Mouse (Mus musculus): Measurements from ENCODE around the gene D130043K22Rik. TPM values are rescaled to one million over a fixed set of nuclear protein-coding genes. Genes with fewer than 3 reads are reported as not detected.

Gene D130043K22Rik
- polyA plus RNA-seq (2012), result not detected in 2 replicates

DNA sequence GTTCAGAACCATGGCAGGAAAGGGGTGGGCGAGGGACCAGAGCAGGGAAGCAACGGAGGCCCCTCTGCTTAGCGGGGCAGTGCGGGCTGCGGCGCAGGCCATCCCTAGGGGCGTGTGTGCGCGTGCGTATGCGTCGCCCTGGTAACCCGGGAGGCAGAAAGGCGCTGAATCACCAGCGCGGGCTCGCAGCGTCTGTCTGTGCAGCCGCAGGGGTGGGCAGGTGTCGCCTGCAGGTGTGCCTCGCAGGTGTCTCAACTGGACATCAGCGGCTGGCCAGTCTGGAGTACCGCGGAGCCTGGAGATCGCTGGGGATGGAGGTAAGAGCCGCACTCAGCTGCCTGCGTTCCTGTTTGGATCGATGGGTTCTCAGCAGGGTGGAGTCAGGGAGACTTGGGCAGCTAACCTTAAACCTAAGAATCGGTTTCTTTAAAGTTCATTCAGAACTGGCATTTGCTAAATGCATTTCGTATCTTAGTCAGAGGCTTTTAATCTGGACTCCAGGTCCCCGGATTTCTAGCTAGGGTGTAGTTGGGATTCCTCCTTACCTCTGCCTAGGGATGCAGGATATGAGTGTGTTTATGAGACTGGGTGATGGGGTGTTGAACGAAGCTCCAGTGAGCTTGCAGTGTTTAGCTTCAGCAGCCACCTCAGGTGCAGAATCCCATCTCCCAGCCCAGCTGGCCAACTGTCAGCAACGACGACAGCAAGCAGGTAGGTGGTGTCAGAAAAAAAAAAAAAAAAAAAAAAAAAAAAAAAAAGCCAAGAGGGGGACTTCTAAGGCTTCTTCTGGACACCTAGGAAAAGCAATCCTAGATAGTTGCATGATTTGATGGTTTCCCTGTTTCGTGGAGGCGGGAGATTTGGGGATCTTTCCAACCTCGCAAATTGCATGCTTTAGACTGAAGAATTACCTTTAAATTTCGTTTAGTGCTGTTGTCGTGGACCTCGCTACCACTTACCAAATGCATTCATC, at the start of gene D130043K22Rik:
Gene D130043K22Rik (plus strand): TSS at position 153 of the 973 bp plus-strand sequence.
- TF ChIP-seq GATA1 (IDR thresholded peaks at IDR 0.05; ENCODE audit: low read length), result no peak
- TF ChIP-seq TAL1 (IDR thresholded peaks at IDR 0.05; ENCODE audit: low read length), result no peak
- H3K4me1 ChIP-seq (ENCODE audit: control insufficient read depth), result peaks cover 9% of the 10 kb centered on the region
- H3K36me3 ChIP-seq (ENCODE audit: control insufficient read depth), result peaks cover 25% of the 10 kb centered on the region
- H3K9me3 ChIP-seq (ENCODE audit: control insufficient read depth, low read length), result no peaks in the 10 kb centered on the region
- H3K4me3 ChIP-seq (replicated peaks), result peak within 1 kb of the TSS; percentile 39
- peaks cover 8% of the 10 kb centered on the region for H3K27me3 ChIP-seq (ENCODE audit: control insufficient read depth)

DNA sequence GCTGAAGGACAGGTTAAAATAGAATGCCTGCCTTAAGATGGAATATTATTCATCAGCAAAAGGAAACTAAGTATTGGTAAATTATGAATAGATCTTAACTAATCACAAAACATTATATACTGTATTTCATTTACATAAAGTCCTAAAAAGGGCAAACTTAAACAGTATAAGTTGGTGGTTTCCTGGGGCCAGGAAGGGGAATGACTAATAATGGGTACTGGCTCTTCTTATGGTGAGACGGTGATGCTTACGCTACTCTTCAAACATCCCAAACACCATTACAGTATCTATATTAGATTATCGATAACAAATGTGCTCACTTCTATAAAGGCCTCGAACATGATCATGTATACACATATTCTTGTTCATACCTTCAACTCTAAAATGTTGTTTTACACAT, 46.2 kb upstream of the D130043K22Rik start:
- peaks cover 12% of the 10 kb centered on the region for H3K4me1 ChIP-seq (ENCODE audit: control insufficient read depth)
- no peak overlapping the region for H3K4me3 ChIP-seq (replicated peaks)
- peaks cover 10% of the 10 kb centered on the region for H3K36me3 ChIP-seq (ENCODE audit: control insufficient read depth)
- no peaks in the 10 kb centered on the region; the same call in 1 of the 2 replicates for H3K27me3 ChIP-seq (ENCODE audit: control insufficient read depth)
- no peaks in the 10 kb centered on the region for H3K9me3 ChIP-seq (ENCODE audit: control insufficient read depth, low read length)
- TF ChIP-seq GATA1 (IDR thresholded peaks at IDR 0.05; ENCODE audit: low read length) (no peak), TAL1 (IDR thresholded peaks at IDR 0.05; ENCODE audit: low read length) (no peak)

DNA sequence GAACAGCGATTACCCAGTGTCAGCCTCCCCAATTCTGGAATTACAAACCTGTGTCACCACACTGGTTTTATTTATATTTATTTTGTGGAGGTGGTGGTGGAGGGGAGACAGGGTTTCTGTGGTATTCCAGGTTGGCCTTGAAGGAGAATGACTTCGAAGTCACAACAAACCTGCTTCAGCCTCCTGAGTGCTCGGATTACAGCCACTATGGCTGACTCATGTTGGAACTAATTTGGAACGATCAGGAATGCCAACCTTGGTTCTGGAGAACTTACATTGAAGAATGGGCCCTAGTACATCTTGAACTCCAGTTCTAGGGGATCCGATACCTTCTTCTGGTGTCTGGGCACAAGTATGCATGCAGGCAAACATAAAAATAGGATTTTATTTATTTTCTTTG, 45.6 kb upstream of the D130043K22Rik start:
- Histone ChIP-seq H3K4me3 (replicated peaks) (peak overlapping the region; percentile 79), H3K27me3 (ENCODE audit: control insufficient read depth) (no peaks in the 10 kb centered on the region; the same call in 1 of the 2 replicates)

GRCm38 (mm10) chr13:24799925-24800673, 44.8 kb upstream of the D130043K22Rik start:
- Histone ChIP-seq H3K9me3 (ENCODE audit: control insufficient read depth, low read length) (no peaks in the 10 kb centered on the region), H3K36me3 (ENCODE audit: control insufficient read depth) (peaks cover 24% of the 10 kb centered on the region), H3K4me3 (replicated peaks) (peak overlapping the region; percentile 79), H3K4me1 (ENCODE audit: control insufficient read depth) (peaks cover 24% of the 10 kb centered on the region), H3K27me3 (ENCODE audit: control insufficient read depth) (no peaks in the 10 kb centered on the region; the same call in 1 of the 2 replicates)
- TF ChIP-seq GATA1 (IDR thresholded peaks at IDR 0.05; ENCODE audit: low read length), result no peak
- TF ChIP-seq TAL1 (IDR thresholded peaks at IDR 0.05; ENCODE audit: low read length), result no peak

More for the DNA sequence above, 45.6 kb upstream of the D130043K22Rik start:
- peaks cover 18% of the 10 kb centered on the region for H3K4me1 ChIP-seq (ENCODE audit: control insufficient read depth)
- no peaks in the 10 kb centered on the region for H3K9me3 ChIP-seq (ENCODE audit: control insufficient read depth, low read length)
- H3K36me3 ChIP-seq (ENCODE audit: control insufficient read depth), result peaks cover 17% of the 10 kb centered on the region
- TF ChIP-seq TAL1 (IDR thresholded peaks at IDR 0.05; ENCODE audit: low read length) (no peak), GATA1 (IDR thresholded peaks at IDR 0.05; ENCODE audit: low read length) (no peak)

DNA sequence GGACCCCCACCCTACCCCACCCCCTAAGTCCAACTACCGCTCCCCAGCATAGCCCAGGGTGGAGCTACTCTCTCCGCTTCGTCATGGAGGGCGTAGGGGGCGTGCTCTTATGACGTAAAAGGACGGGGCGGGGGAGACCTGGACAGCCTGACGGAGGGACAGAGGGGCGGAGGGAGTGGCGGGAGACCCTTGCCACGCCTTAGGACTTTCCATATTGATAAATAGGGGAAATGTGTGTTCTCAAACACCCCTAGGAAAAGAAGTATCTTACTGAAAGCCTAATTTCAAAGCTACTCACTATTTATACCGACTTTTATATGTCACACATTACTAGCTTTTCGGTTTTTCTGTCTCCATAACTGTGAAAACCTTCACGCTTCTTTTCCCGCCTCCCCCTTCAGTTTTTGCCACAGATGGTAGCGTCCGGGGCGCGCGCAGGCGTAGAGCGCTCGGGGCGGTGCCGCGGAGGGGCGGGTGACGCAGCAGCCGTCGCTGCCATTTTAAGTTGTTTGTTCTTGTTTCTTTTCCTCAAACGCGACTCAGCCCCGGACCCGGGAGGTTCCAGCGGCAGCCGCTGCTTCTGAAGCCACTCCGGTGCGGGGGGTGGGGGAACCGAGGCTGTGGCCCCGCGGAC, 44.1 kb upstream of the D130043K22Rik start:
- no peak for TF ChIP-seq GATA1 (IDR thresholded peaks at IDR 0.05; ENCODE audit: low read length)
- no peak for TF ChIP-seq TAL1 (IDR thresholded peaks at IDR 0.05; ENCODE audit: low read length)
- H3K27me3 ChIP-seq (ENCODE audit: control insufficient read depth), result no peaks in the 10 kb centered on the region; the same call in 1 of the 2 replicates
- no peaks in the 10 kb centered on the region for H3K9me3 ChIP-seq (ENCODE audit: control insufficient read depth, low read length)
- peaks cover 28% of the 10 kb centered on the region for H3K4me1 ChIP-seq (ENCODE audit: control insufficient read depth)
- H3K36me3 ChIP-seq (ENCODE audit: control insufficient read depth), result peaks cover 31% of the 10 kb centered on the region
- H3K4me3 ChIP-seq (replicated peaks), result peak overlapping the region; percentile 79

- Histone ChIP-seq H3K9me3 (ENCODE audit: control insufficient read depth, low read length) (no peaks in the 10 kb centered on the region), H3K4me3 (replicated peaks) (peak within 1 kb of the TSS; percentile 79), H3K27me3 (ENCODE audit: control insufficient read depth) (no peaks in the 10 kb centered on the region; the same call in 1 of the 2 replicates), H3K36me3 (ENCODE audit: control insufficient read depth) (peaks cover 37% of the 10 kb centered on the region), H3K4me1 (ENCODE audit: control insufficient read depth) (peaks cover 28% of the 10 kb centered on the region)
- TF ChIP-seq TAL1 (IDR thresholded peaks at IDR 0.05; ENCODE audit: low read length) (no peak), GATA1 (IDR thresholded peaks at IDR 0.05; ENCODE audit: low read length) (no peak)
Observed at GRCm38 (mm10) chr13:24801308-24801921, 43.5 kb upstream of the D130043K22Rik start, which contains the start of gene BC005537. TSS of gene BC005537 (plus strand) at chr13:24801657.

DNA sequence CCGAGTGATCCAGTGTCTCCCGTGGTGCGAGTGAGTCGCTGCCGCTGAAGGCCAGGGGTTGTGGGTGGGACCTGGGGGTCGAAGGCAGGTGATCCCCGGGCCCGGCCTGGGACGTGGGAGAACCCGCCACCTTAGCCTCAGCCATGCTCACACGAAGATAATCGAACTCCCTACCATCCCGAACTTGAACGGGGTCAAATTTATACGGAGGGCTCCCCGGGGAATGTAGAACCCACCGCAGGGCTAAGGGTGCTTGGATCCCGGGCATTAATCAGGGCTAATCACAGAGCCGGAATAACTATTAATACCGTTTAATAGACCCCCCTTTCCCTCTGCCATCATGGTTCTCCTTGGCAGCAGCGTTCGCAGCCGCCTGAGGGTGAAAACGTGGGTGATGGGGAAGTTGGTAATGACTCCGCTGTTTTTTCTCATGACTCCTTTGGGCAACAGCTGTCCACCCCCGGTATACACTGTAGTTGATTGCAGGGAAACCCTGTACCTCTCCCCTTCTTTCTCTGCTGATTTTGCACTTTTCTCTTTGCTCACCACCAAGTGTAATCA, 42.7 kb upstream of the D130043K22Rik start:
- Histone ChIP-seq H3K4me3 (replicated peaks) (peak overlapping the region; percentile 79), H3K4me1 (ENCODE audit: control insufficient read depth) (peaks cover 31% of the 10 kb centered on the region)

DNA sequence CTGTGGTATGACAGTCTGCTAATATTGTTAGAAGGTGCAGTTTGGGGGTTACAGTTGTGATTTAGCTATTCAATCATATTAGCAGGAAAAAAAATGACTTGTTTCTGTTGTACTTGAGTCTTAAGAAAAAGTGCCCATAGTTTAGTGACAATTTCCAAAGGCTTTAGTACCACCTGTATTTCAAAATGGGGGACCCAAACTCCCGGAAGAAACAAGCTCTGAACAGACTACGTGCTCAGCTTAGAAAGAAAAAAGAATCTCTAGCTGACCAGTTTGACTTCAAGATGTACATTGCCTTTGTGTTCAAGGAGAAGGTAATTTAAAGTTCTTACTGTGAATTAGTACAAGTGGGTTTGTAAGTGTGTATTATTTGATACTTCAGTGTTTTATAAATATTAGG, 41.7 kb upstream of the D130043K22Rik start:
- Histone ChIP-seq H3K27me3 (ENCODE audit: control insufficient read depth) (no peaks in the 10 kb centered on the region), H3K9me3 (ENCODE audit: control insufficient read depth, low read length) (no peaks in the 10 kb centered on the region), H3K36me3 (ENCODE audit: control insufficient read depth) (peaks cover 55% of the 10 kb centered on the region), H3K4me1 (ENCODE audit: control insufficient read depth) (peaks cover 37% of the 10 kb centered on the region), H3K4me3 (replicated peaks) (peak overlapping the region; percentile 79)
- TF ChIP-seq GATA1 (IDR thresholded peaks at IDR 0.05; ENCODE audit: low read length), result no peak
- no peak for TF ChIP-seq TAL1 (IDR thresholded peaks at IDR 0.05; ENCODE audit: low read length)

More for the DNA sequence above, 42.7 kb upstream of the D130043K22Rik start:
- Histone ChIP-seq H3K27me3 (ENCODE audit: control insufficient read depth) (no peaks in the 10 kb centered on the region; the same call in 1 of the 2 replicates), H3K9me3 (ENCODE audit: control insufficient read depth, low read length) (no peaks in the 10 kb centered on the region), H3K36me3 (ENCODE audit: control insufficient read depth) (peaks cover 45% of the 10 kb centered on the region)
- TF ChIP-seq TAL1 (IDR thresholded peaks at IDR 0.05; ENCODE audit: low read length) (no peak), GATA1 (IDR thresholded peaks at IDR 0.05; ENCODE audit: low read length) (no peak)

Data from erythroblast, embryonic 14.5 days (primary cell).